Mouse (Mus musculus): ENCODE results near the gene Abcc4. TPM values are rescaled to one million over a fixed set of nuclear protein-coding genes. Genes with fewer than 3 reads are reported as not detected.

The Abcc4 gene
- 5.5 and 7.7 TPM in 2 replicates for polyA plus RNA-seq (2011; ENCODE audit: insufficient read depth, insufficient read length, low replicate concordance, missing spikeins)

GRCm38 (mm10) chr14:118705808-118706731 lies at the start of gene Abcc4:
Gene Abcc4, minus strand, starts transcription at chr14:118706219.
- no peak for TF ChIP-seq CTCF (IDR thresholded peaks at IDR 0.05; ENCODE audit: control insufficient read depth, insufficient read depth, low read length)
- TF ChIP-seq POLR2A (IDR thresholded peaks at IDR 0.05; ENCODE audit: borderline replicate concordance, control insufficient read depth, low read depth, low read length), result peak; percentile 49; the same call in 1 of the 2 replicates
- Histone ChIP-seq H3K27ac (ENCODE audit: control insufficient read depth, insufficient read depth, low read depth, low read length, poor library complexity) (peak within 1 kb of the TSS; percentile 94), H3K4me3 (replicated peaks; ENCODE audit: control insufficient read depth, low read depth, low read length) (peak within 1 kb of the TSS; percentile 93), H3K4me1 (ENCODE audit: control insufficient read depth, insufficient read depth, low read length) (peaks cover 2% of the 10 kb centered on the region; the same call in 1 of the 2 replicates)
- under 1% methylated on average over 106 of the region's 106 CpGs for WGBS

- Histone ChIP-seq H3K4me1 (ENCODE audit: control insufficient read depth, insufficient read depth, low read length) (no peaks in the 10 kb centered on the region), H3K4me3 (replicated peaks; ENCODE audit: control insufficient read depth, low read depth, low read length) (no peak overlapping the region), H3K27ac (ENCODE audit: control insufficient read depth, insufficient read depth, low read depth, low read length, poor library complexity) (peak overlapping the region; percentile 33; the same call in 1 of the 2 replicates)
- 82% methylated on average over 8 of the region's 8 CpGs for WGBS
- no peak for TF ChIP-seq CTCF (IDR thresholded peaks at IDR 0.05; ENCODE audit: control insufficient read depth, insufficient read depth, low read length)
- TF ChIP-seq POLR2A (IDR thresholded peaks at IDR 0.05; ENCODE audit: borderline replicate concordance, control insufficient read depth, low read depth, low read length), result no peak
Observed at GRCm38 (mm10) chr14:118751193-118751753, 45.3 kb upstream of the Abcc4 start.

GRCm38 (mm10) chr14:118750505-118751192 lies 44.6 kb upstream of the Abcc4 start:
- Histone ChIP-seq H3K4me3 (replicated peaks; ENCODE audit: control insufficient read depth, low read depth, low read length) (no peak overlapping the region), H3K4me1 (ENCODE audit: control insufficient read depth, insufficient read depth, low read length) (no peaks in the 10 kb centered on the region), H3K27ac (ENCODE audit: control insufficient read depth, insufficient read depth, low read depth, low read length, poor library complexity) (peak overlapping the region; percentile 33; the same call in 1 of the 2 replicates)
- TF ChIP-seq POLR2A (IDR thresholded peaks at IDR 0.05; ENCODE audit: borderline replicate concordance, control insufficient read depth, low read depth, low read length) (no peak), CTCF (IDR thresholded peaks at IDR 0.05; ENCODE audit: control insufficient read depth, insufficient read depth, low read length) (no peak)
- WGBS, result 51% methylated on average over 6 of the region's 6 CpGs

GRCm38 (mm10) chr14:118749715-118750114 lies 43.7 kb upstream of the Abcc4 start:
- H3K4me1 ChIP-seq (ENCODE audit: control insufficient read depth, insufficient read depth, low read length), result no peaks in the 10 kb centered on the region
- no peak overlapping the region for H3K4me3 ChIP-seq (replicated peaks; ENCODE audit: control insufficient read depth, low read depth, low read length)
- TF ChIP-seq POLR2A (IDR thresholded peaks at IDR 0.05; ENCODE audit: borderline replicate concordance, control insufficient read depth, low read depth, low read length) (no peak), CTCF (IDR thresholded peaks at IDR 0.05; ENCODE audit: control insufficient read depth, insufficient read depth, low read length) (no peak)
- H3K27ac ChIP-seq (ENCODE audit: control insufficient read depth, insufficient read depth, low read depth, low read length, poor library complexity), result no peak overlapping the region
- 62% methylated on average over 4 of the region's 4 CpGs for WGBS

- Histone ChIP-seq H3K4me1 (ENCODE audit: control insufficient read depth, insufficient read depth, low read length) (no peaks in the 10 kb centered on the region), H3K4me3 (replicated peaks; ENCODE audit: control insufficient read depth, low read depth, low read length) (no peak overlapping the region), H3K27ac (ENCODE audit: control insufficient read depth, insufficient read depth, low read depth, low read length, poor library complexity) (no peak overlapping the region)
- TF ChIP-seq CTCF (IDR thresholded peaks at IDR 0.05; ENCODE audit: control insufficient read depth, insufficient read depth, low read length) (no peak), POLR2A (IDR thresholded peaks at IDR 0.05; ENCODE audit: borderline replicate concordance, control insufficient read depth, low read depth, low read length) (no peak)
- 90% methylated on average over 2 of the region's 2 CpGs for WGBS
Observed at GRCm38 (mm10) chr14:118749068-118749467, 43.0 kb upstream of the Abcc4 start.

- TF ChIP-seq POLR2A (IDR thresholded peaks at IDR 0.05; ENCODE audit: borderline replicate concordance, control insufficient read depth, low read depth, low read length) (no peak), CTCF (IDR thresholded peaks at IDR 0.05; ENCODE audit: control insufficient read depth, insufficient read depth, low read length) (no peak)
- Histone ChIP-seq H3K4me3 (replicated peaks; ENCODE audit: control insufficient read depth, low read depth, low read length) (no peak overlapping the region), H3K27ac (ENCODE audit: control insufficient read depth, insufficient read depth, low read depth, low read length, poor library complexity) (no peak overlapping the region), H3K4me1 (ENCODE audit: control insufficient read depth, insufficient read depth, low read length) (no peaks in the 10 kb centered on the region)
- 70% methylated on average over 5 of the region's 5 CpGs for WGBS
Observed at GRCm38 (mm10) chr14:118742862-118743261, 36.8 kb upstream of the Abcc4 start.

- Histone ChIP-seq H3K4me3 (replicated peaks; ENCODE audit: control insufficient read depth, low read depth, low read length) (no peak overlapping the region), H3K4me1 (ENCODE audit: control insufficient read depth, insufficient read depth, low read length) (no peaks in the 10 kb centered on the region; the same call in 1 of the 2 replicates), H3K27ac (ENCODE audit: control insufficient read depth, insufficient read depth, low read depth, low read length, poor library complexity) (no peak overlapping the region)
- no peak for TF ChIP-seq POLR2A (IDR thresholded peaks at IDR 0.05; ENCODE audit: borderline replicate concordance, control insufficient read depth, low read depth, low read length)
- no peak for TF ChIP-seq CTCF (IDR thresholded peaks at IDR 0.05; ENCODE audit: control insufficient read depth, insufficient read depth, low read length)
Observed at GRCm38 (mm10) chr14:118741780-118742179, 35.8 kb upstream of the Abcc4 start.
